ENCODE assay signal across 9 mouse cellular contexts in the genomic region with DNA sequence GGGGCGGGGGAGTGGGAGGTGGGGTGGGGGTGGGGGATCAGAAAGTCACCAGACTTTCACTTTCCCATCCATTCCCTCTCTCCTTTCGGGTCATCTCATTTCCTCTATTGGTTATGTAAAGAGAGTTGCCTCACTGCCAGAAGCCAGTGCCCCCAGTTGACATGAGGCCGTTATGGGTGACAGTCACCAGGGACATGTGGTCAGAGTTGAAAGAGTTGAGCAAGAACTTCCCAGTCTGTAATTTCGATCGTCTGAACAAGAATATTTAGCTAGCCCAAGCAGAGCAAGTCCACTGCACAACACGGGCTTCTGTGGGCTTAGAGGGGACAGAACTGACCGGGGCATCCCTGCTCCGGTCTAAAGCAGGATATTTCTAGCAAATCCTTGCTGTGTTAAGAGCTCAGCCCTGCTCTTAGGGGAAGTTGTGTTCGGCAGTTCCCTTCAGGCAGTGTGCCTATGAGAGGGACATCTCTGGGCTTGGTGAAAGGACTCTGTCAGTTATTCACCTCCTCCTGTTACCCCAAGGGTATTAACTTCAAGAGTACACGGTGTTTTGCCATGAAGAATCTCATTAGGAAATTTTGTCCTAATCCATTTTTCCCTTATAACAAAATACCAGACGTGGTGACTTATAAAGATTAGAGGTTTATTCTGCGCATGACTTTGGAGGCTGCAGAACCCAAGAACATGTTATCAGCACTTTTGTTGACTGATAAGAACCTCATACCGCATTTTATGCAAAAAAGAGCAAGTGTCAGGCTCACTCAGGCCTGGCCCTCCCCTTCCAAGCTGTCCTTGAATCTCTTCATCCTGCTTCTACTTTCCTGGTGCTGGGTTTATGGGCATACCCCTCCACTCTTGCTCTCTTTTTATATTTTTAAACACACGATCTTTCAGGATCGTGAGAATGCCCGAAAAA. TPM values are rescaled to one million over a fixed set of nuclear protein-coding genes. Genes with fewer than 3 reads are reported as not detected.
DNase-seq lines count a peak whose midpoint lies in the region; ATAC-seq and TF ChIP-seq lines count a peak whose summit lies in the region.
"Had no signal": no experiment of that assay in that cellular context is flagged by ENCODE, and none has a peak within 500 bp of the region (broad histone marks: within the 10 kb centered on the region; RNA-seq: fewer than 3 reads in every experiment).

No protein-coding gene starts in this region.

- no peak for TF ChIP-seq CTCF in heart, postnatal 0 days (IDR thresholded peaks at IDR 0.05; ENCODE audit: low read depth)
- no peak for TF ChIP-seq CTCF in lung, adult 2 months (IDR thresholded peaks at IDR 0.05; ENCODE audit: insufficient read depth, low read length)

- peak overlapping the region; percentile 19; the same call in 1 of the 2 replicates for H3K4me3 ChIP-seq in heart, postnatal 0 days (ENCODE audit: low read depth, low read length)
- no peak overlapping the region for H3K4me3 ChIP-seq in lung, adult 2 months (replicated peaks; ENCODE audit: extremely low read depth, low read depth, low read length)
- H3K4me3 ChIP-seq: myocyte had no signal

- H3K4me2 ChIP-seq in heart, postnatal 0 days (ENCODE audit: low read depth, low read length) = peak overlapping the region; percentile 55

- H3K9ac ChIP-seq in heart, postnatal 0 days (replicated peaks; ENCODE audit: low read depth, low read length) = no peak overlapping the region

- 31% methylated on average over 16 of the region's 16 CpGs for WGBS in heart, postnatal 0 days
- 50% methylated on average over 16 of the region's 16 CpGs for WGBS in lung, adult 2 months

- TF ChIP-seq POLR2A in lung, adult 2 months (IDR thresholded peaks at IDR 0.05; ENCODE audit: borderline replicate concordance, extremely low read depth, low read depth, low read length) = no peak

- H3K36me3 ChIP-seq in heart, postnatal 0 days (replicated peaks; ENCODE audit: control insufficient read depth, insufficient read depth, low read length) = no peaks in the 10 kb centered on the region

- H3K9me3 ChIP-seq in heart, postnatal 0 days (replicated peaks; ENCODE audit: control insufficient read depth, low read length) = no peaks in the 10 kb centered on the region

- intact Hi-C loops in left cerebral cortex, postnatal 25 days (cut with DNase I) = no loop called here

- TF ChIP-seq EP300 in heart, postnatal 0 days (IDR thresholded peaks at IDR 0.05; ENCODE audit: low read depth) = no peak

- H3K27ac ChIP-seq in heart, postnatal 0 days (ENCODE audit: low read depth) = no peak overlapping the region

- 0 out of 2 replicates have a peak, but pooled peaks cover 8% of the 10 kb centered on the region for H3K4me1 ChIP-seq in heart, postnatal 0 days (ENCODE audit: control insufficient read depth, insufficient read depth)
- no peaks in the 10 kb centered on the region for H3K4me1 ChIP-seq in lung, adult 2 months (ENCODE audit: control insufficient read depth, insufficient read depth, low read length)

- H3K27me3 ChIP-seq in heart, postnatal 0 days (ENCODE audit: control insufficient read depth, insufficient read depth, low read length) = no peaks in the 10 kb centered on the region

- peak; percentile 15 for DNase-seq in layer of hippocampus, adult 9-11 months
- no peak for DNase-seq in layer of hippocampus, postnatal 36 days
- DNase-seq in heart, postnatal 0 days (ENCODE audit: low spot score) = no peak
- peak; percentile 7 for DNase-seq in lung, adult 2 months
- DNase-seq in spleen, postnatal 10 days (ENCODE audit: low spot score in 2 of 2) = peak; percentile 7 to 34
- DNase-seq in left cerebral cortex, adult 11 months (ENCODE audit: low spot score) = no peak
- DNase-seq in cerebellum, adult 8-10 months = no peak
- no peak for DNase-seq in left cerebral cortex, postnatal 25 days (ENCODE audit: low spot score in 2 of 2)

- ATAC-seq in heart, postnatal 0 days (ENCODE audit: insufficient read depth, low read depth) = no peak

RNA-seq across cellular contexts. Expression of gene Papss2, which starts 42.0 kb away (rescaled TPM):
- 10 to 100 TPM; 11.0 to 12.1 TPM for total RNA-seq in layer of hippocampus, postnatal 36 days (2021)
- total RNA-seq in heart, postnatal 0 days (2014; rRNA removed; ENCODE audit: low replicate concordance) = 5.3 and 9.0 TPM in 2 replicates
- polyA plus RNA-seq in heart, postnatal 0 days (2015; fragmentation: Nextera tagmentation; extraction: Ambion mirVana) = 1.5 and 2.0 TPM in 2 replicates
- polyA plus RNA-seq in lung, adult 2 months (2012; rRNA removed) = 6.6 and 7.9 TPM in 2 replicates
- total RNA-seq in left cerebral cortex, postnatal 25 days (2021) = 1 to 10 TPM; 7.5 to 9.3 TPM

Comparison
In these comparisons a context has a peak if more than half of its experiments do, and no peak if none do; other contexts are left out.
1. DNase-seq: peak in layer of hippocampus, adult 9-11 months (single experiment), lung, adult 2 months (single experiment) and spleen, postnatal 10 days (2 of 2); none in layer of hippocampus, postnatal 36 days (0 of 2), heart, postnatal 0 days (single experiment), left cerebral cortex, adult 11 months (single experiment), cerebellum, adult 8-10 months (single experiment) and left cerebral cortex, postnatal 25 days (0 of 2).